Mouse (Mus musculus) spleen, postnatal 10 days (tissue): Measurements from ENCODE around the gene Maml2.

Source experiments
- DNase-seq, 2 experiments: peaks; one replicate each; pipeline ENCODE4 v3.0.0; 2021 to 2022; ENCODE audit warnings: low spot score in 2 of 2

Maml2 gene

DNA sequence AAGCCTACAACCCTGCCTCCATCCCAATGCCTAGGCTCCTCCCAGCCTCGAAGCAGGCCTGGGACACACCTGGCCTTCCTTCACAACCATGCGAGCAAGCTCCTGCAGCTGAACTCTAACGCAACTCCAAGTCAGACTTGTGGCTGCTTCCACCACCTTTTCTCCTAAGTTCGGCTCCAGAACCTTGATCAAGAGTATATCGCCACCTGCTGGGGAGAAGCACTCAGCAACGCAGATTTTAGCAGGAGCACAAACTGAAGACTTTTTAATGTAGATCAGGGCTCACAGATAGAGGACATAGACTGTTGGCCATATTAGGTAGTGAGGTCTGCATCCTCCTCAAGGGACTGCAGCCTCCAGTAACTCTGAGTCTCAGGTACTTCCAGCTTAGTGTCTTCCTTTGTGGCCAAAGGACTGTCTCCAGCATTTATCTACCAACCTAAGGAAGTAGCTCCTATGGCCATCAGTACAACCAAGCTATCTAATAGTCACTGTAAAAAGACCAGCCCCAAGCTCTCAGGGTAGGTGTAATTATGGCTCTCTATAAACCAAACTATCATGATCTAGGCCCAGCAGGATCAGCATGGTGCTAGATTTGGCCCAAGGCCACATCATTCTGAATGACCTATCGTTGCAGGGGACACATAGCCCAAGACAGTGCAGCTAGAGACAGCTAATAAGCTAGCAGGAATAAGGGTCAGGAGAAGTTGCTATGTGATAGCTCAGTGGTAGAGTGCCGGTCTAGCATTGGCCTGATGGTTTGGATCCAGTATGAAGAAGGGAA is 418.8 kb downstream of the Maml2 start:
- DNase-seq, result peak; percentile 27 to 75

DNA sequence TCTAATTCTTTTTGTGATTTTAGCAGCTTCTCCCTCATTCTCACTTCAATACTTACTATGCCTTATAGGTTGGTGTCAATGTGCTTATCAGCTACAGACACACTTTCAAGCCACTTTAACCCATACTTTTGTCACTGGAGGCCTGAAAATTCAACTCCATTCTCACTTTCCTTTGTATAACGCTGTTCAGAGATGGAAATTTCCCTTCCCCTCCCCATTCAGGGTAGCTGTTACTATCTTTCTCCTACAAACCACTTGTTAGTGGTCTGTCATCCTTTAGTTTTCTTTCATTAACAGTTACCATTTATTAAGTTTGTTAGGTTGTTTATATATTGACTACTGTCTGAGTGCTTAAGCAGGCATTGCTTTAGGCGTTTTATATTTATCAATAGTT is 450.6 kb downstream of the Maml2 start, which contains the start of gene Mtmr2:
Gene Mtmr2, plus strand, starts transcription at position 7 of the 394 bp plus-strand sequence.
- no peak for DNase-seq

DNA sequence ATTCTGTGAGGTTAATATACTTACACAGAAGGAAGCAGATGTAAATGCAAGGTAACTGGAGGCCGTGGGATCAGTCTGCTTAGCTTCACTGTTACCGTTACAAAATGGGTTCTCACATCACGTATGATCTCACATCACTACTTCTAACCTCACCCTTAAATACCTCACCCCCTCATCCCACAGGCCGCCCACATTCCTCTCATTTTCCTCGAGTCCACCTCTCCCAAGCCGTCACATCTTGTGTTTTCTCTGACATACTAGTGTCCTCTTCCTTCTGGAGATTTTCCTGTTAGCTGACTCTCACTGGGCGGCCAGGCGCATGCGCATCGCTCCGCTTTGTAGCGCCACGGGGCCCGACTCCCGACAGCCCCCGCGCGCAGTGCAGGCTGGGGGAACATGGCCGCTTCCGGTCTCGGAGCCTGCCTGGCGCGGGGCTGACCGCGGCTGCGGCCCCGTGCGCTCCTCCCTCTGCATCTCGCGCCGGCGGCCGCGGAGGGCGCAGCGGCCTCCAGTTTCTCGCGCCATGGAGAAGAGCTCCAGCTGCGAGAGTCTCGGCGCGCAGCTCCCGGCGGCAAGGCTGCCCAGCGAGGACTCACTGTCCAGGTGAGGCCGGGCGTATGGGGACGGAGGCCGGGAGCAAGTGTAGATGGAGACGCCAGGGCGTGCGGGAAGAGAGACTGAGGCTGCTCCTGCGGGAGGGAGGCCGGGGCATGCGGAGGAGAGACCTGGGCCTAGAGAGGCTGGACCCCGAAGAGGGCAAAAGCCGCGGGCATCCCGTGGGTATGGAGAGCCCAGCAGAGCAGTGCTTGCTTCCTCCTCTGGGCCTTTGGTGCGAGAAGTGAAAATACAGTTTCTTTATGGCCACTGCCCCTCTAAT is 451.3 kb downstream of the Maml2 start:
- DNase-seq, result peak; percentile 94 to 97

DNA sequence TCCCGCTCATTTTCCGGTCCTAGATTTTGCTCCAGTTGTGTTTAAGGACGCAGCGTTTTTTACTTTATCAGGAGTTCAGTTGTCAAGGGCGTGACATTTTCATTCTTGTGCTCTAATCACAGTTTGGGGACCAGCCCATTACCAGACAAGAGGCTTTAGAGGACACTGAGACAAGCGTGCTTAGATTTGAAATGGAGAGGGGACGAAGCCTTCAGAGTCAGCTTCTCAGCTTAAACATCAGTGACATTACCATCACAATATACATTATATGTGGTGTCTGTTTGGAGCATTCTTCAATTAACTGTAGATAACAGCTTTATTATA is 451.9 kb downstream of the Maml2 start:
- no peak for DNase-seq

DNA sequence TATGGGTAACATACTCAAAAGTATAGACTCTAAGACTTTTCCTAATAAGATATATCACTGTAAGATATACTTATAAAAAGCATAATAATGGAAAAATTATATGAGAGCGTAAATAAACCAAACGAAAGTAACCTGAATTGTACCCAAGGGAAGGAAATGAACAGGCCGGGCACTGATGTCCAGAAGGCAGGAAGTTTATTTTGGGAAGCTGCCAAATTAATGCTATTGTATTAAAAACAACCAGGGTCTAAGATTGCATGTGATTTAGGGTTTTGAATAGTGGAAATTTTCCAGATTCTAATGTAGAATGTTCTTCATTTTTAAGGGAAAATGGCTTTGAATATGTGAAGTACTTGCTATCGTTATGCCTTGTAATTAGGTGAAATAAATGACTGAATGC is 454.8 kb downstream of the Maml2 start:
- no peak for DNase-seq
